ENCODE assay signal across 21 mouse cellular contexts in the genomic region with DNA sequence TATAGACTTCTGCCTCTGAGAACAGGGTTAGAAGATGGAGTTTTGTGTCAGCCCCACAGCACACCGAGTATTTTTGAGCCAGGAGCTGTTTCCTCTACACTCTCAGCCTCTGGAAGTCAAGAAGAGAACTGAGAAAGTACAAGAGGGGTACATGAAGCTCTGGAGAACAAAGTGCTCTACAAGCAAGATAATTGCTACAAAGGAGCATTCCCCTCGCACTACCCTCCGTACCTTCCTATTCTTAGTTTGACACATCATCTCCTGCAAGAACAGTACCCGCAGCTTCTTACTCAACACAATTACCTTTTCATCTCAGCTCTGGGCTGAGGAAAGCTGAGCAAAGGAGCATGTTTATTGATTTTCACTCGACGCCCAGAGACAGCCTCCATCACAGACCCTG. TPM values are rescaled to one million over a fixed set of nuclear protein-coding genes. Genes with fewer than 3 reads are reported as not detected.
DNase-seq lines count a peak whose midpoint lies in the region; ATAC-seq and TF ChIP-seq lines count a peak whose summit lies in the region.
"Had no signal": no experiment of that assay in that cellular context is flagged by ENCODE, and none has a peak within 500 bp of the region (broad histone marks: within the 10 kb centered on the region; RNA-seq: fewer than 3 reads in every experiment).

No protein-coding gene starts in this region.

- intact Hi-C loops in heart, postnatal 14 days (cut with DNase I) = no loop called here

- no peak overlapping the region for H3K4me2 ChIP-seq in lung, postnatal 0 days (replicated peaks; ENCODE audit: low read depth, low read length)
- H3K4me2 ChIP-seq: embryonic facial prominence, embryonic 12.5 days; forebrain, embryonic 12.5 days; forebrain, embryonic 15.5 days had no signal

- no peak overlapping the region for H3K4me3 ChIP-seq in lung, postnatal 0 days (ENCODE audit: low read depth, low read length)
- H3K4me3 ChIP-seq: embryonic facial prominence, embryonic 10.5 days; embryonic facial prominence, embryonic 12.5 days; forebrain, embryonic 12.5 days; forebrain, embryonic 15.5 days had no signal

- TF ChIP-seq CTCF in brain, embryonic 14.5 days (IDR thresholded peaks at IDR 0.05; ENCODE audit: borderline replicate concordance, extremely low read depth, insufficient read depth, insufficient read length) = no peak
- no peak for TF ChIP-seq CTCF in lung, postnatal 0 days (IDR thresholded peaks at IDR 0.05)

- no peaks in the 10 kb centered on the region for H3K36me3 ChIP-seq in lung, postnatal 0 days (ENCODE audit: insufficient read depth, low read length)
- H3K36me3 ChIP-seq: embryonic facial prominence, embryonic 10.5 days; embryonic facial prominence, embryonic 12.5 days; forebrain, embryonic 12.5 days; forebrain, embryonic 15.5 days had no signal

- ATAC-seq in lung, postnatal 0 days = no peak
- ATAC-seq: forebrain, embryonic 15.5 days; forebrain, postnatal 0 days had no signal

- H3K27ac ChIP-seq in lung, postnatal 0 days (ENCODE audit: low read length) = no peak overlapping the region
- H3K27ac ChIP-seq: embryonic facial prominence, embryonic 10.5 days; embryonic facial prominence, embryonic 12.5 days; forebrain, embryonic 12.5 days; forebrain, embryonic 15.5 days had no signal

- no peak overlapping the region for H3K9ac ChIP-seq in lung, postnatal 0 days (replicated peaks; ENCODE audit: low read depth)
- H3K9ac ChIP-seq: embryonic facial prominence, embryonic 12.5 days; forebrain, embryonic 12.5 days; forebrain, embryonic 15.5 days; forebrain, postnatal 0 days had no signal

- peak; percentile 55 for DNase-seq in heart, adult 11 months
- no peak for DNase-seq in heart, postnatal 14 days
- peak; percentile 7 for DNase-seq in brain, embryonic 14.5 days (ENCODE audit: low read depth)
- DNase-seq in adrenal gland, postnatal 36 days = no peak
- no peak for DNase-seq in lung, postnatal 0 days (ENCODE audit: low spot score)
- DNase-seq: adrenal gland, adult 2 months; adrenal gland, postnatal 10 days; adrenal gland, postnatal 25 days; cerebellum, adult 11-12 months; cerebellum, adult 2 months; cerebellum, adult 9-10 months; cerebellum, postnatal 10 days; cerebellum, postnatal 25 days; forebrain, postnatal 0 days had no signal

- TF ChIP-seq EP300 in lung, postnatal 0 days (IDR thresholded peaks at IDR 0.05) = no peak

- no peak for TF ChIP-seq POLR2A in brain, embryonic 14.5 days (IDR thresholded peaks at IDR 0.05; ENCODE audit: borderline replicate concordance, extremely low read depth, insufficient read depth, insufficient read length, poor library complexity, severe bottlenecking)

- H3K4me1 ChIP-seq in lung, postnatal 0 days (ENCODE audit: insufficient read depth, low read depth, low read length) = no peaks in the 10 kb centered on the region
- H3K4me1 ChIP-seq: forebrain, embryonic 12.5 days; forebrain, embryonic 15.5 days had no signal

- H3K27me3 ChIP-seq in lung, postnatal 0 days (replicated peaks; ENCODE audit: insufficient read depth, low read length) = no peaks in the 10 kb centered on the region
- H3K27me3 ChIP-seq: embryonic facial prominence, embryonic 12.5 days; forebrain, embryonic 12.5 days; forebrain, embryonic 15.5 days had no signal

- 65% methylated on average over 6 of the region's 6 CpGs for WGBS in lung, postnatal 0 days

- no peaks in the 10 kb centered on the region for H3K9me3 ChIP-seq in lung, postnatal 0 days (ENCODE audit: low read length)
- H3K9me3 ChIP-seq: embryonic facial prominence, embryonic 10.5 days; embryonic facial prominence, embryonic 12.5 days; forebrain, embryonic 12.5 days; forebrain, embryonic 15.5 days had no signal

RNA-seq across cellular contexts. Expression of gene Gpha2, which starts 7.6 kb away (rescaled TPM):
- total RNA-seq in heart, postnatal 14 days (2021) = not detected
- polyA plus RNA-seq in brain, embryonic 14.5 days (2012; rRNA removed) = 0.22 TPM in 1 of 2 replicates, not detected in the other
- 10 to 100 TPM; 25.5 to 27.9 TPM for total RNA-seq in adrenal gland, postnatal 36 days (2021)
- 0.49 and 0.55 TPM in 2 replicates for polyA plus RNA-seq in lung, postnatal 0 days (2015; fragmentation: Nextera tagmentation; extraction: Ambion mirVana)
- total RNA-seq: forebrain, postnatal 0 days; MEL had no signal
- polyA plus RNA-seq: cerebellum, adult 2 months; forebrain, embryonic 15.5 days; forebrain, postnatal 0 days had no signal

RNA-seq across cellular contexts. Expression of gene Ppp2r5b, which starts 17.1 kb away (rescaled TPM):
- total RNA-seq in heart, postnatal 14 days (2021) = 10 to 100 TPM; 31.4 to 35.1 TPM
- 121 and 133 TPM in 2 replicates for polyA plus RNA-seq in brain, embryonic 14.5 days (2012; rRNA removed)
- total RNA-seq in adrenal gland, postnatal 36 days (2021) = 100 to 1,000 TPM in 1 of 2 experiments, 10 to 100 TPM in 1; 83.5 to 129 TPM
- polyA plus RNA-seq in lung, postnatal 0 days (2015; fragmentation: Nextera tagmentation; extraction: Ambion mirVana) = 20.2 and 21.6 TPM in 2 replicates

RNA-seq across cellular contexts. Expression of gene Atg2a, which starts 22.9 kb away (rescaled TPM):
- total RNA-seq in heart, postnatal 14 days (2021) = 10 to 100 TPM; 20.4 to 22.7 TPM
- 21.8 and 28.9 TPM in 2 replicates for polyA plus RNA-seq in brain, embryonic 14.5 days (2012; rRNA removed)
- total RNA-seq in adrenal gland, postnatal 36 days (2021) = 10 to 100 TPM; 30.7 to 33.3 TPM
- polyA plus RNA-seq in lung, postnatal 0 days (2015; fragmentation: Nextera tagmentation; extraction: Ambion mirVana) = 5.1 and 5.9 TPM in 2 replicates

RNA-seq across cellular contexts. Expression of gene Majin, which starts 34.4 kb away (rescaled TPM):
- not detected for total RNA-seq in heart, postnatal 14 days (2021)
- polyA plus RNA-seq in brain, embryonic 14.5 days (2012; rRNA removed) = 0.05 TPM in 1 of 2 replicates, not detected in the other
- total RNA-seq in adrenal gland, postnatal 36 days (2021) = 1 to 10 TPM; 1.7 TPM
- 0.10 TPM in 1 of 2 replicates, not detected in the other for polyA plus RNA-seq in lung, postnatal 0 days (2015; fragmentation: Nextera tagmentation; extraction: Ambion mirVana)
- total RNA-seq: forebrain, postnatal 0 days; MEL had no signal
- polyA plus RNA-seq: C2C12; embryonic facial prominence, embryonic 10.5 days; embryonic facial prominence, embryonic 12.5 days; embryonic facial prominence, embryonic 14.5 days; forebrain, embryonic 12.5 days; forebrain, embryonic 15.5 days; forebrain, postnatal 0 days had no signal

RNA-seq across cellular contexts. Expression of gene Ehd1, which starts 57.9 kb away (rescaled TPM):
- total RNA-seq in heart, postnatal 14 days (2021) = 100 to 1,000 TPM; 163 to 172 TPM
- polyA plus RNA-seq in brain, embryonic 14.5 days (2012; rRNA removed) = 200 and 212 TPM in 2 replicates
- total RNA-seq in adrenal gland, postnatal 36 days (2021) = 100 to 1,000 TPM; 119 to 188 TPM
- polyA plus RNA-seq in lung, postnatal 0 days (2015; fragmentation: Nextera tagmentation; extraction: Ambion mirVana) = 115 and 119 TPM in 2 replicates

Comparison
In these comparisons a context has a peak if more than half of its experiments do, and no peak if none do; other contexts are left out.
1. DNase-seq: peak in heart, adult 11 months (single experiment) and brain, embryonic 14.5 days (single experiment); none in heart, postnatal 14 days (0 of 2), adrenal gland, postnatal 36 days (0 of 2) and lung, postnatal 0 days (single experiment).
2. RNA of gene Gpha2, which starts 7.6 kb away (total RNA-seq): 25.5 to 27.9 TPM in adrenal gland, postnatal 36 days; not detected in heart, postnatal 14 days; every median in the first group is over 10 times any median in the second.